14 mouse cellular contexts compared by ENCODE assay signal in the genomic region with DNA sequence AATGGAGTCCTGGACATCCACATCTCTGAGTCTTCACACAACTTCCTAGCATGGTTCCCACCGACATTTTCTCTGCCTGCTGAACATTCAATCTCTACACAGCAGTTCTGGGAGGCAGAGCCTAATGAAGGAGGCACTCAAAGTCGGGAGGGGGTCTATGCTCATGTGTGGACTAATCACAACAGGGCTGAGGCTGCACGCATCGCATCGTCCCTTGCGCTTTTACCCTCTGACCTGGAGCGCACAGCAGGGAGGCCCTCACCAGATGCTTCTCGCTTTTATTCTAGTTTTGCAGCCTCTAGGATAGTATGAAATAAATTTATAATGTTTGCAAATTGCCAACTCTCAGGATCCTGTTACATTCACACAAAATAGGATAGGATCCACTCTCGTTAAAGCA.
DNase-seq lines count a peak whose midpoint lies in the region; ATAC-seq and TF ChIP-seq lines count a peak whose summit lies in the region.
"Had no signal": no experiment of that assay in that cellular context is flagged by ENCODE, and none has a peak within 500 bp of the region (broad histone marks: within the 10 kb centered on the region; RNA-seq: fewer than 3 reads in every experiment).

No protein-coding gene starts in this region.

- ATAC-seq in forebrain, embryonic 12.5 days (ENCODE audit: low FRiP score): peak; percentile 82
- ATAC-seq in forebrain, postnatal 0 days: no peak
- peak; percentile 46; the same call in 1 of the 2 replicates for ATAC-seq in forebrain, embryonic 14.5 days
- ATAC-seq: lung, postnatal 0 days had no signal

- TF ChIP-seq CTCF in forebrain, postnatal 0 days (IDR thresholded peaks at IDR 0.05; ENCODE audit: low read depth): no peak

- no peaks in the 10 kb centered on the region for H3K9me3 ChIP-seq in forebrain, embryonic 12.5 days
- no peaks in the 10 kb centered on the region for H3K9me3 ChIP-seq in forebrain, postnatal 0 days (ENCODE audit: low read length)
- no peaks in the 10 kb centered on the region for H3K9me3 ChIP-seq in forebrain, embryonic 14.5 days (replicated peaks; ENCODE audit: control insufficient read depth, low read length)
- no peaks in the 10 kb centered on the region; the same call in 1 of the 2 replicates for H3K9me3 ChIP-seq in midbrain, embryonic 10.5 days (replicated peaks)
- H3K9me3 ChIP-seq: G1E had no signal

- DNase-seq in forebrain, postnatal 0 days: no peak
- peak; percentile 13 for DNase-seq in forebrain, embryonic 14.5 days (ENCODE audit: low spot score)
- DNase-seq in midbrain, embryonic 10.5 days (ENCODE audit: low spot score): peak; percentile 23
- DNase-seq in retina, embryonic 14.5 days (ENCODE audit: low spot score): peak; percentile 63
- no peak for DNase-seq in adrenal gland, postnatal 14 days
- DNase-seq in adrenal gland, postnatal 10 days: no peak
- DNase-seq in adrenal gland, postnatal 36 days: no peak
- DNase-seq: cerebellum, postnatal 25 days; kidney, adult 9 months had no signal

- H3K27me3 ChIP-seq in forebrain, embryonic 12.5 days: no peaks in the 10 kb centered on the region
- no peaks in the 10 kb centered on the region for H3K27me3 ChIP-seq in forebrain, postnatal 0 days (ENCODE audit: insufficient read depth, low read length)
- no peaks in the 10 kb centered on the region for H3K27me3 ChIP-seq in forebrain, embryonic 14.5 days (replicated peaks; ENCODE audit: control insufficient read depth, insufficient read depth, low read length)
- no peaks in the 10 kb centered on the region for H3K27me3 ChIP-seq in midbrain, embryonic 10.5 days (ENCODE audit: low read depth, poor library complexity, severe bottlenecking)

- peaks cover 17% of the 10 kb centered on the region for H3K4me1 ChIP-seq in forebrain, embryonic 12.5 days
- no peaks in the 10 kb centered on the region for H3K4me1 ChIP-seq in forebrain, postnatal 0 days (ENCODE audit: insufficient read depth)
- no peaks in the 10 kb centered on the region for H3K4me1 ChIP-seq in forebrain, embryonic 14.5 days (ENCODE audit: control insufficient read depth, insufficient read depth, low read length)
- H3K4me1 ChIP-seq in midbrain, embryonic 10.5 days: peaks cover 26% of the 10 kb centered on the region

- no peak overlapping the region for H3K4me2 ChIP-seq in forebrain, embryonic 12.5 days
- H3K4me2 ChIP-seq in forebrain, postnatal 0 days (ENCODE audit: low read depth): no peak overlapping the region
- H3K4me2 ChIP-seq in forebrain, embryonic 14.5 days (ENCODE audit: low read length): no peak overlapping the region
- H3K4me2 ChIP-seq: heart, embryonic 11.5 days; liver, embryonic 11.5 days had no signal

- H3K4me3 ChIP-seq in forebrain, embryonic 12.5 days (replicated peaks): no peak overlapping the region
- H3K4me3 ChIP-seq in forebrain, postnatal 0 days (ENCODE audit: low read depth, low read length): no peak overlapping the region
- no peak overlapping the region for H3K4me3 ChIP-seq in forebrain, embryonic 14.5 days (ENCODE audit: low read depth, low read length)
- no peak overlapping the region for H3K4me3 ChIP-seq in midbrain, embryonic 10.5 days

- no peak overlapping the region for H3K9ac ChIP-seq in forebrain, embryonic 12.5 days
- no peak overlapping the region for H3K9ac ChIP-seq in forebrain, postnatal 0 days
- no peak overlapping the region for H3K9ac ChIP-seq in forebrain, embryonic 14.5 days (ENCODE audit: low read length)

- 33% methylated on average over 9 of the region's 9 CpGs for WGBS in forebrain, embryonic 12.5 days
- WGBS in forebrain, postnatal 0 days: 34% methylated on average over 9 of the region's 9 CpGs
- 38% methylated on average over 9 of the region's 9 CpGs for WGBS in forebrain, embryonic 14.5 days
- WGBS in midbrain, embryonic 10.5 days: 47% methylated on average over 9 of the region's 9 CpGs

- no peaks in the 10 kb centered on the region for H3K36me3 ChIP-seq in forebrain, embryonic 12.5 days (replicated peaks)
- no peaks in the 10 kb centered on the region for H3K36me3 ChIP-seq in forebrain, postnatal 0 days (ENCODE audit: insufficient read depth)
- H3K36me3 ChIP-seq in forebrain, embryonic 14.5 days (ENCODE audit: control insufficient read depth, insufficient read depth, low read length): no peaks in the 10 kb centered on the region
- no peaks in the 10 kb centered on the region for H3K36me3 ChIP-seq in midbrain, embryonic 10.5 days
- H3K36me3 ChIP-seq: G1E had no signal

- no peak overlapping the region for H3K27ac ChIP-seq in forebrain, embryonic 12.5 days
- H3K27ac ChIP-seq in forebrain, postnatal 0 days (ENCODE audit: low read depth, low read length): no peak overlapping the region
- no peak overlapping the region for H3K27ac ChIP-seq in forebrain, embryonic 14.5 days (ENCODE audit: low read depth, low read length)
- H3K27ac ChIP-seq in midbrain, embryonic 10.5 days (replicated peaks): peak overlapping the region; percentile 38; the same call in 1 of the 2 replicates

Comparison
In these comparisons a context has a peak if more than half of its experiments do, and no peak if none do; other contexts are left out.
1. DNase-seq: peak in forebrain, embryonic 14.5 days (single experiment), midbrain, embryonic 10.5 days (single experiment) and retina, embryonic 14.5 days (single experiment); none in forebrain, postnatal 0 days (single experiment), adrenal gland, postnatal 14 days (single experiment), adrenal gland, postnatal 10 days (single experiment) and adrenal gland, postnatal 36 days (0 of 2).